Mouse (Mus musculus): ENCODE measurements around the gene Cfap99.

DNA sequence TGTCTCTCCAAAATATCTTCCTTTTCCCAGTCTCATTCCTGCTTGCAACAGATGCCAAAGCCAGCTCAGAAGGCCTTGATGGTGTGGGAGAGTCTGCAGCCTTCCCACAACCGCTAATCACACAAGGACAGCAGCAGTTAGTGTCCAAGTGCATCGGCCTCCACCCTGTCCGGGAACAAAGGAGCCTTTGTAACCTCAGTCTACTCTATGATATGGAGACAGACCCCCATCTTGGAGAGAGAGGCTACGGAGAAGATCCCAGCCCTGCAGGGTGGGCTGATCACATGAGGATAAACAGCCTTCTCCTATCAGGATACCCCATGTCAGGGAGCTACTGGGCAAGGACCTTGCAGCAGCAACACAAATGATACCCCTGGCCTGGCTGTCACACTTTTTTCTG, 36.6 kb upstream of the Cfap99 start:
- TF ChIP-seq EP300 (IDR thresholded peaks at IDR 0.05; ENCODE audit: insufficient read depth, low read depth, low read length) (no peak), POLR2A (IDR thresholded peaks at IDR 0.05; ENCODE audit: insufficient read depth, low read length) (no peak)
